Mouse (Mus musculus) kidney, embryonic 15.5 days (tissue): ENCODE measurements around the gene Susd6. TPM values are rescaled to one million over a fixed set of nuclear protein-coding genes. Genes with fewer than 3 reads are reported as not detected.

Experiments
- ATAC-seq: fragments of 200-750 bp; cut with Nextera tagmentation; replicated peaks from 2 replicates; pipeline ENCODE4 v1.8.0; 2017; ENCODE audit warnings: moderate TSS enrichment; ENCODE audit not compliant: low FRiP score
- H3K27ac ChIP-seq: fragments of 300-500 bp; sonication (generic); 2 replicates; pipeline ENCODE4 v1.5.1; 2015; ENCODE audit warnings: mild to moderate bottlenecking, inconsistent platforms
- H3K27me3 ChIP-seq: fragments of 300-500 bp; sonication (generic); 2 replicates; pipeline ENCODE4 v1.6.1; 2015; ENCODE audit warnings: inconsistent platforms
- H3K36me3 ChIP-seq: fragments of 300-500 bp; sonication (generic); 2 replicates; pipeline ENCODE4 v1.6.1; 2015; ENCODE audit warnings: inconsistent platforms
- H3K4me1 ChIP-seq: fragments of 300-500 bp; sonication (generic); 2 replicates; pipeline ENCODE4 v1.6.1; 2015; ENCODE audit warnings: inconsistent platforms
- H3K4me2 ChIP-seq: fragments of 300-500 bp; sonication (generic); 2 replicates; pipeline ENCODE4 v1.6.1; 2015; ENCODE audit warnings: moderate library complexity, mild to moderate bottlenecking, inconsistent platforms
- H3K4me3 ChIP-seq: fragments of 300-500 bp; sonication (generic); replicated peaks from 2 replicates; pipeline ENCODE4 v1.5.1; 2015; ENCODE audit warnings: mild to moderate bottlenecking, inconsistent platforms
- H3K9ac ChIP-seq: fragments of 300-500 bp; sonication (generic); 2 replicates; pipeline ENCODE4 v1.6.1; 2015; ENCODE audit warnings: mild to moderate bottlenecking, inconsistent platforms
- H3K9me3 ChIP-seq: fragments of 300-500 bp; sonication (generic); replicated peaks from 2 replicates; pipeline ENCODE4 v1.6.1; 2016; ENCODE audit warnings: inconsistent platforms
- WGBS: fragments of 180-500 bp; shearing (Covaris S2); methylation state at CpG from one replicate; pipeline ENCODE4 v1.1.7; 2015; ENCODE audit warnings: mixed read lengths; 5-methylcytosine and 5-hydroxymethylcytosine counted together
- polyA plus RNA-seq: library from polyadenylated mRNA; unstranded; fragments of >200 nt; fragmentation: Nextera tagmentation; extraction: Ambion mirVana; gene quantifications from 2 replicates; pipeline ENCODE4 v1.2.1, GENCODE M21; 2015

Gene Susd6
- polyA plus RNA-seq, 1 experiment from 2014 or later, result 15.2 TPM

GRCm38 (mm10) chr12:80927518-80927917, 137.2 kb downstream of the Susd6 start:
- 68% methylated on average over 1 of the region's 1 CpGs for WGBS
- Histone ChIP-seq H3K4me2 (no peak overlapping the region), H3K9ac (no peak overlapping the region), H3K4me3 (no peak overlapping the region), H3K4me1 (peaks cover 23% of the 10 kb centered on the region), H3K27me3 (no peaks in the 10 kb centered on the region), H3K36me3 (no peaks in the 10 kb centered on the region), H3K9me3 (no peaks in the 10 kb centered on the region), H3K27ac (no peak overlapping the region)
- no peak for ATAC-seq

DNA sequence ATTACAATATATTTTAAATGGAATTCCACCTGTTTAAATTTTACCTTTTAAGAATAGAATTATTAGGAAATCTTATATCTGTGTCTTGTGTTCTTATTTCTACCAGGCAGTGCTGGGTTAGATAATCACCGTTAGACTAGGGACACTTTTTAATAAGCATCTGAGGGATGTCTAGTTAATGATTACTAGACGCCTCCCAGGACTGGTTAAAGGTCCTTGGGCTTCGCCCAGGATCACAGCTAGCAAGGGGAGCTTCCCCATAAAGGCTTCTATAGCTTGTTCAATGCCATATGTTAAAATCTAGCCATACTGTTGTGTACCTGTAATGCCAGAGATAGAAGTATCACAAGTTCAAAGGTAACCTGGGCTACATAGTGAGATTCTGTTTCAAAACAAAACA, 138.6 kb downstream of the Susd6 start:
- Histone ChIP-seq H3K9ac (no peak overlapping the region), H3K4me1 (peaks cover 11% of the 10 kb centered on the region), H3K27me3 (no peaks in the 10 kb centered on the region), H3K4me3 (no peak overlapping the region), H3K4me2 (no peak overlapping the region), H3K27ac (no peak overlapping the region), H3K9me3 (no peaks in the 10 kb centered on the region), H3K36me3 (no peaks in the 10 kb centered on the region)
- 72% methylated on average over 3 of the region's 3 CpGs for WGBS
- no peak for ATAC-seq

DNA sequence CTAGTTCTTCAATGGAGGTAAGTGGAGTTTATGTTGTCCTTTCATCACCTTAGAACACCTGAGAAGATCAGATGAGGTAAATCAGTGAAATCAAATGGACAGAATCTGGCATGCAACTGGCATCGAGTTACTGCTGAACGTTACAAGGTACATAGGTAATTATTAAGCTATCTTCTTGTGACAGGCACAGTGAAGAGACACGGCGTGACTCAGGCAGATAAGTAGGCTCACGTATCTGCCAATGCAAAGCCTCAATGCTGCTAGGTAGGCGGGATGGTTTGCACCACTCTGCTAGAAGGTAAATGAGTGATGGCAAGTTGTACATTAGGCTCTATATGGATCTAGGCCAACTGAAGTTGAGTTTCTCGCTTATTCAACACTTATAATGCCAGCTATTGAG, 139.8 kb downstream of the Susd6 start:
- no peaks in the 10 kb centered on the region for H3K36me3 ChIP-seq
- H3K27me3 ChIP-seq, result no peaks in the 10 kb centered on the region
- ATAC-seq, result 0 out of 2 replicates have a peak, but pooled peaks have one; percentile 69
- 77% methylated on average over 7 of the region's 7 CpGs for WGBS
- no peaks in the 10 kb centered on the region for H3K9me3 ChIP-seq
- H3K4me1 ChIP-seq, result peaks cover 7% of the 10 kb centered on the region
- no peak overlapping the region for H3K4me2 ChIP-seq
- H3K27ac ChIP-seq, result no peak overlapping the region
- H3K9ac ChIP-seq, result no peak overlapping the region
- no peak overlapping the region for H3K4me3 ChIP-seq

Other genes with a start within 250 kb of the Susd6 start
- 28.7 and 29.0 TPM in 2 replicates for gene Slc39a9, start 146.6 kb upstream of the Susd6 start, polyA plus RNA-seq
- 312 and 331 TPM in 2 replicates for gene Erh, start 146.2 kb upstream of the Susd6 start, polyA plus RNA-seq
- 1.8 and 2.0 TPM in 2 replicates for gene Plekhd1, start 97.9 kb upstream of the Susd6 start, polyA plus RNA-seq
- 0.14 and 0.17 TPM in 2 replicates for gene Ccdc177, start 29.8 kb upstream of the Susd6 start, polyA plus RNA-seq
- 593 and 603 TPM in 2 replicates for gene Srsf5, start 155.0 kb downstream of the Susd6 start, polyA plus RNA-seq
- gene Slc10a1, start 178.2 kb downstream of the Susd6 start, polyA plus RNA-seq, result 0.82 and 0.96 TPM in 2 replicates
- 1.7 and 2.3 TPM in 2 replicates for gene Smoc1, start 236.3 kb downstream of the Susd6 start, polyA plus RNA-seq